Mouse (Mus musculus) left cerebral cortex, postnatal 14 days (tissue): ENCODE measurements around the gene Klhl26. TPM values are rescaled to one million over a fixed set of nuclear protein-coding genes. Genes with fewer than 3 reads are reported as not detected.

Experiments used
- total RNA-seq, 2 experiments: library from RNA; stranded (reverse); gene quantifications; 2 replicates each; pipeline ENCODE4 v1.2.3; 2021

Klhl26 gene
- total RNA-seq, 2 experiments from 2014 or later = 37.2 to 37.9 TPM

Other genes with a start within 250 kb of the Klhl26 start
- 100 to 1,000 TPM; 116 to 117 TPM for gene Sugp2, start 242.7 kb downstream of the Klhl26 start, total RNA-seq
- gene Armc6, start 242.5 kb downstream of the Klhl26 start, total RNA-seq = 10 to 100 TPM; 57.1 to 68.7 TPM
- 10 to 100 TPM; 10.5 to 12.9 TPM for gene Homer3, start 194.1 kb downstream of the Klhl26 start, total RNA-seq
- 10 to 100 TPM; 43.5 to 44.6 TPM for gene Ddx49, start 174.5 kb downstream of the Klhl26 start, total RNA-seq
- 100 to 1,000 TPM; 122 to 132 TPM for gene Cope, start 174.4 kb downstream of the Klhl26 start, total RNA-seq
- 100 to 1,000 TPM; 118 to 126 TPM for gene Cers1, start 161.2 kb downstream of the Klhl26 start, total RNA-seq
- 10 to 100 TPM; 15.4 to 20.8 TPM for gene Gdf1, start 147.2 kb downstream of the Klhl26 start, total RNA-seq
- gene Upf1, start 123.7 kb downstream of the Klhl26 start, total RNA-seq = 10 to 100 TPM; 49.8 to 53.4 TPM
- gene Comp, start 103.4 kb downstream of the Klhl26 start, total RNA-seq = under 1 TPM; 0.51 to 0.72 TPM
- gene Crtc1, start 37.4 kb downstream of the Klhl26 start, total RNA-seq = 100 to 1,000 TPM; 109 to 111 TPM
- gene Tmem59l, start 10.4 kb upstream of the Klhl26 start, total RNA-seq = 100 to 1,000 TPM; 217 to 225 TPM
- 1 to 10 TPM; 5.8 to 7.5 TPM for gene Crlf1, start 16.2 kb upstream of the Klhl26 start, total RNA-seq
- gene Rex1bd, start 29.8 kb upstream of the Klhl26 start, total RNA-seq = 10 to 100 TPM; 96.6 to 99.7 TPM
- gene Uba52, start 33.8 kb upstream of the Klhl26 start, total RNA-seq = 1,000 to 10,000 TPM in 1 of 2 experiments, 100 to 1,000 TPM in 1; 967 to 1,028 TPM
- gene Fkbp8, start 50.8 kb upstream of the Klhl26 start, total RNA-seq = 100 to 1,000 TPM; 396 to 406 TPM
- gene Kxd1, start 51.0 kb upstream of the Klhl26 start, total RNA-seq = 10 to 100 TPM; 40.8 to 43.4 TPM
- 10 to 100 TPM; 13.8 to 17.4 TPM for gene Ell, start 62.5 kb upstream of the Klhl26 start, total RNA-seq
- 10 to 100 TPM; 47.5 to 51.0 TPM for gene Isyna1, start 117.4 kb upstream of the Klhl26 start, total RNA-seq
- gene Ssbp4, start 131.9 kb upstream of the Klhl26 start, total RNA-seq = 100 to 1,000 TPM; 270 to 302 TPM
- under 1 TPM; 0.90 to 0.97 TPM for gene Lrrc25, start 139.2 kb upstream of the Klhl26 start, total RNA-seq
- not detected for gene Gdf15, start 155.5 kb upstream of the Klhl26 start, total RNA-seq
- gene Pgpep1, start 183.4 kb upstream of the Klhl26 start, total RNA-seq = 10 to 100 TPM; 14.8 to 19.0 TPM
- 10 to 100 TPM; 64.3 to 69.7 TPM for gene Lsm4, start 196.3 kb upstream of the Klhl26 start, total RNA-seq
- gene Jund, start 222.0 kb upstream of the Klhl26 start, total RNA-seq = 100 to 1,000 TPM; 165 to 193 TPM
- gene Iqcn, start 226.5 kb upstream of the Klhl26 start, total RNA-seq = under 1 TPM in 1 of 2 experiments, not detected in 1; 0.08 TPM
- not detected for gene Gm3336, start 241.6 kb upstream of the Klhl26 start, total RNA-seq
- gene Pde4c, start 246.8 kb upstream of the Klhl26 start, total RNA-seq = 1 to 10 TPM; 1.0 to 1.7 TPM